ENCODE assay signal across 8 mouse cellular contexts in the genomic region with DNA sequence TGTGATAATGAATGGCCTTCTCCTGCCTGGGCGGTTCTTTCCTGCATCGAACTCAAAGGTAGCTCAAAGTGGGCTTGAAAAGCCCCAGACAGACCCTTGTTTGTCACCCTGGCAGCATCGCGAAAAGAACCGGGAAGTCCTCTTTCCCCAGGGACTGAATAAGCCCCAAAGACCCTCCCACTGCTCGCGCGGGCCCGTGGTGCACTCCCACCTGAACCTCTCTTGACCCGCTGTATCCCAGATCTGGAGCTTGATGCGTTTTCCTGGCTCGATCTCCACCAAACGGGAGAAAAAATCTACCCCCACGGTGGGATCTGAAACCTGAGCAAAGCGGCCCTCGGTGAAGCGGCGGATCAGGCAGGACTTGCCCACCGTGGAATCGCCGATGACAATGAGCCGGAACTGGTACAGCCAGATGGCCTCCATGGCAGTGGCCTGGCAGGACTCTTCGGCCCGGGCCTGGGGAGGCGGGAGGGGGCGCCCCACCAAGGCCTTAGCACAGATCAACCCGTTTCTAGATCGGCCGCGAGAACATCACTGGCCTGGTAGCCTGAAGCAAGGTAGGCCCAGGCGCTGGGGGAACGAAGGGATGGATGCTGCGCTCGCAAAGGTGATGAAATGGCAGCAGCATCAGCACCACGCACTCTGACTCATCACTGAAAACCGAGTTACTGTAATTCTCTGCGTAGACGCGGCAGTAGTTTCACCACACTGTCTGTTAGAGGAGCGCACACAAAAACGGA. TPM values are rescaled to one million over a fixed set of nuclear protein-coding genes. Genes with fewer than 3 reads are reported as not detected.
DNase-seq lines count a peak whose midpoint lies in the region; ATAC-seq and TF ChIP-seq lines count a peak whose summit lies in the region.

Rab39b (minus strand) TSS at position 650 of the 743 bp plus-strand sequence.

- no peak for ATAC-seq in heart, embryonic 11.5 days (replicated peaks; ENCODE audit: insufficient number of reproducible peaks, low FRiP score, low TSS enrichment)
- ATAC-seq in liver, embryonic 12.5 days, result no peak
- ATAC-seq in neural tube, embryonic 15.5 days (ENCODE audit: low FRiP score), result peak; percentile 99
- ATAC-seq in erythroblast, adult 5-6 weeks (replicated peaks; ENCODE audit: low FRiP score, poor library complexity, severe bottlenecking), result no peak

- 11% methylated on average over 41 of the region's 41 CpGs for WGBS in heart, embryonic 11.5 days (ENCODE audit: insufficient replicate concordance)
- WGBS in liver, embryonic 12.5 days (ENCODE audit: insufficient replicate concordance), result 6% methylated on average over 41 of the region's 41 CpGs
- WGBS in neural tube, embryonic 15.5 days, result 16% methylated on average over 41 of the region's 41 CpGs

- no peaks in the 10 kb centered on the region for H3K36me3 ChIP-seq in heart, embryonic 11.5 days (ENCODE audit: control insufficient read depth, insufficient read depth, low read length)
- no peaks in the 10 kb centered on the region for H3K36me3 ChIP-seq in liver, embryonic 12.5 days
- no peaks in the 10 kb centered on the region for H3K36me3 ChIP-seq in neural tube, embryonic 15.5 days

- H3K9ac ChIP-seq in heart, embryonic 11.5 days (ENCODE audit: low read depth, low read length), result peak within 1 kb of the TSS; percentile 52; the same call in 1 of the 2 replicates
- no peak within 1 kb of the TSS for H3K9ac ChIP-seq in liver, embryonic 12.5 days
- peak within 1 kb of the TSS; percentile 70 for H3K9ac ChIP-seq in neural tube, embryonic 15.5 days (replicated peaks)

- peak; percentile 81 for TF ChIP-seq POLR2A in cortical plate, adult 2 months (IDR thresholded peaks at IDR 0.05; ENCODE audit: extremely low read depth, insufficient read depth, low read length)

- DNase-seq in B cell, adult 2 months, result peak; percentile 17 to 21
- peak; percentile 72 for DNase-seq in NIH3T3 (ENCODE audit: low read depth)
- peak; percentile 8 for DNase-seq in kidney, postnatal 10 days

- H3K27ac ChIP-seq in cortical plate, adult 2 months (ENCODE audit: insufficient read depth, low read length), result peak within 1 kb of the TSS; percentile 60; the same call in 1 of the 2 replicates
- H3K27ac ChIP-seq in heart, embryonic 11.5 days (ENCODE audit: low read depth, low read length), result no peak within 1 kb of the TSS
- no peak within 1 kb of the TSS for H3K27ac ChIP-seq in liver, embryonic 12.5 days
- peak within 1 kb of the TSS; percentile 87 for H3K27ac ChIP-seq in neural tube, embryonic 15.5 days (replicated peaks)

- peak within 1 kb of the TSS; percentile 62 for H3K4me2 ChIP-seq in heart, embryonic 11.5 days
- peak within 1 kb of the TSS; percentile 57 for H3K4me2 ChIP-seq in liver, embryonic 12.5 days
- peak within 1 kb of the TSS; percentile 49 for H3K4me2 ChIP-seq in neural tube, embryonic 15.5 days

- peak within 1 kb of the TSS; percentile 80 for H3K4me3 ChIP-seq in cortical plate, adult 2 months (ENCODE audit: insufficient read depth, low read length)
- peak within 1 kb of the TSS; percentile 43 for H3K4me3 ChIP-seq in heart, embryonic 11.5 days (ENCODE audit: low read depth, low read length)
- peak within 1 kb of the TSS; percentile 35 for H3K4me3 ChIP-seq in liver, embryonic 12.5 days
- peak within 1 kb of the TSS; percentile 56 for H3K4me3 ChIP-seq in neural tube, embryonic 15.5 days (replicated peaks)

- H3K9me3 ChIP-seq in heart, embryonic 11.5 days (replicated peaks; ENCODE audit: control insufficient read depth, low read length), result no peaks in the 10 kb centered on the region
- no peaks in the 10 kb centered on the region for H3K9me3 ChIP-seq in liver, embryonic 12.5 days (replicated peaks)
- H3K9me3 ChIP-seq in neural tube, embryonic 15.5 days (replicated peaks), result no peaks in the 10 kb centered on the region

- H3K4me1 ChIP-seq in cortical plate, adult 2 months (ENCODE audit: control insufficient read depth, insufficient read depth, low read length), result no peaks in the 10 kb centered on the region
- H3K4me1 ChIP-seq in heart, embryonic 11.5 days (ENCODE audit: control insufficient read depth, insufficient read depth, low read length), result no peaks in the 10 kb centered on the region
- H3K4me1 ChIP-seq in liver, embryonic 12.5 days, result no peaks in the 10 kb centered on the region
- no peaks in the 10 kb centered on the region for H3K4me1 ChIP-seq in neural tube, embryonic 15.5 days

- H3K27me3 ChIP-seq in heart, embryonic 11.5 days (ENCODE audit: control insufficient read depth, insufficient read depth, low read length), result no peaks in the 10 kb centered on the region
- H3K27me3 ChIP-seq in liver, embryonic 12.5 days (replicated peaks), result peaks cover 7% of the 10 kb centered on the region
- no peaks in the 10 kb centered on the region for H3K27me3 ChIP-seq in neural tube, embryonic 15.5 days (replicated peaks)

- no peak for TF ChIP-seq CTCF in cortical plate, adult 2 months (IDR thresholded peaks at IDR 0.05; ENCODE audit: extremely low read depth, insufficient read depth, low read length)

RNA-seq across cellular contexts. Expression of gene Rab39b, which starts in this region (rescaled TPM):
- polyA plus RNA-seq in cortical plate, adult 2 months (2012; rRNA removed), result 20.1 and 21.5 TPM in 2 replicates
- polyA plus RNA-seq in heart, embryonic 11.5 days (2014; fragmentation: Nextera tagmentation; extraction: Ambion mirVana), result 0.84 TPM in 2 replicates
- polyA plus RNA-seq in liver, embryonic 12.5 days (2016; fragmentation: Nextera tagmentation; extraction: Ambion mirVana), result 0.17 and 0.18 TPM in 2 replicates
- polyA plus RNA-seq in neural tube, embryonic 15.5 days (2015; fragmentation: Nextera tagmentation; extraction: Ambion mirVana), result 23.5 and 27.4 TPM in 2 replicates
- total RNA-seq in erythroblast, adult 5-6 weeks (2015; ENCODE audit: low replicate concordance), result not detected in 2 replicates
- not detected in 2 replicates for total RNA-seq in erythroblast, adult 5-6 weeks (2017; ENCODE audit: low replicate concordance)

Comparison
In these comparisons a context has a peak if more than half of its experiments do, and no peak if none do; other contexts are left out.
1. RNA of gene Rab39b (polyA plus RNA-seq): 23.5 to 27.4 TPM in neural tube, embryonic 15.5 days and 20.1 to 21.5 TPM in cortical plate, adult 2 months; 0.84 TPM in heart, embryonic 11.5 days and 0.17 to 0.18 TPM in liver, embryonic 12.5 days; every median in the first group is over 10 times any median in the second.
2. DNase-seq: peak in every context shown above with its lines; median percentile 72 in NIH3T3; 19 in B cell, adult 2 months; 8 in kidney, postnatal 10 days.
3. H3K27ac ChIP-seq: peak in cortical plate, adult 2 months (single experiment) and neural tube, embryonic 15.5 days (single experiment); none in heart, embryonic 11.5 days (single experiment) and liver, embryonic 12.5 days (single experiment).
4. Peak in every context shown above with its lines, with median percentiles within 50 percentile points of each other: H3K4me3 ChIP-seq and H3K4me2 ChIP-seq.